Mouse (Mus musculus) megakaryocyte, embryonic 14.5 days (primary cell): Measurements from ENCODE around the gene Akap5.

ENCODE experiments used
- FLI1 ChIP-seq: IDR thresholded peaks from 2 replicates; pipeline ENCODE4 v1.6.1; 2012; ENCODE audit warnings: low read length, inconsistent platforms, mixed read lengths
- GATA1 ChIP-seq: IDR thresholded peaks from 3 replicates; pipeline ENCODE4 v1.6.1; 2012; ENCODE audit warnings: mixed read lengths, low read length, inconsistent platforms, borderline replicate concordance

DNA sequence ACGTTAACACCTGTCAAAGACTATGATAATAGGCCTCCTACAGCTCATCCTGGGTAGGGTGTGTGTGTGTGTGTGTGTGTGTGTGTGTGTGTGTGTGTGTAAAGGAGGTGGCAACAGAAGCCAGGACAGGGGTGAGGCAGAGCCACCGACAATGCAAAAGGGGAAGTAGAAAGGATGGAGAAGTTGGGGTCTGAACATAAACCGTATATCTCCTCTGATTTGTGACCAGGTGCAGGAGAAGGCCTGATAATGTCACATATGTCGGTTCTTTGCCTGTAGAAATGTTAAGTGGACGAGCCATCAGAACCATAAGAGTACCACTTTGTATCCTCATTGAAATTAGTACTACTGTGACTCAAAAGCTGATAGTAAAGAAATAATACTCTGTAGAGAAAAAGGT is 9.0 kb downstream of the Akap5 start:
- TF ChIP-seq GATA1 (no peak), FLI1 (no peak)
